Mouse (Mus musculus) small intestine, adult 2 months (tissue): ENCODE measurements around the gene Gm10053.

Experiments used
- CTCF ChIP-seq: fragments of 200-500 bp; IDR thresholded peaks from 2 replicates; pipeline ENCODE4 v1.5.1; 2012; ENCODE audit warnings: low read depth, mild to moderate bottlenecking, control low read depth, inconsistent platforms, low read length, moderate library complexity, mixed read lengths; ENCODE audit not compliant: insufficient replicate concordance, insufficient read length; ENCODE audit errors: extremely low read depth
- POLR2A ChIP-seq: fragments of 200-500 bp; IDR thresholded peaks from 2 replicates; pipeline ENCODE4 v1.6.1; 2012; ENCODE audit warnings: low read depth, mild to moderate bottlenecking, control low read depth, inconsistent platforms, low read length, moderate library complexity

GRCm38 (mm10) chr19:24881237-24881636 lies 5.8 kb downstream of the Gm10053 start:
- TF ChIP-seq CTCF (no peak), POLR2A (no peak)
